Mouse (Mus musculus) retina, adult 2 months (tissue): ENCODE results near the gene Vmn1r155.
"Not testable (repeated sequence)": the region's sequence is repeated elsewhere in the genome, so short reads cannot be mapped to it uniquely, and the experiment has no call there.

Experiments
- DNase-seq: peaks from one replicate; pipeline ENCODE4 v3.0.0-alpha.2; 2012; ENCODE audit warnings: low read depth, low spot score

The Vmn1r155 gene

GRCm38 (mm10) chr7:22657718-22658117 lies at the start of gene Vmn1r155:
Gene Vmn1r155 (plus strand): TSS chr7:22658018.
- DNase-seq = not testable (repeated sequence)

- DNase-seq = not testable (repeated sequence)
Measured at GRCm38 (mm10) chr7:22692217-22692616, 34.4 kb downstream of the Vmn1r155 start, which contains the start of gene Gm8693. Gene Gm8693 (minus strand): TSS chr7:22692317.
